Mouse (Mus musculus): ENCODE results near the gene Tdrkh.

The Tdrkh gene

GRCm38 (mm10) chr3:94465632-94466430 lies 52.8 kb downstream of the Tdrkh start:
- DNase-seq, result no peak

DNA sequence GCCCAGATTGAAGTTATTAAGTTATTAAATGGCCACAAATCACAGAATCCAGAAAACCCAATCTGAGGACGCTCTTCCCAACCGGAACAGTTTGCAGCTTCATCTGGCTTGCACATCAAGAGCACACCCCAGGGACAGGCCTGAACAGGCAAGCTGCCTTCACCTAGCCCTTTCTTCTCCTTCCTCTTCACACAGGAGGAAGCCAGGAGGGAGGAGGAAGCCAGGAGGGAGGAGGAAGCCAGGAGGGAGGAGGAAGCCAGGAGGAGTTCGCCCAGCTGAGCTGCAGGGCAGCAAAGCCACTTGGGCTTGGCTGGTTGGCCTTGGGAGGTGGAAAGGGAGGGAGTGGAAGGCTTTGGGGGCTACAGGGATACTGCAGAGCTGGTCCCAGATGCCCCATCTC lies 55.9 kb downstream of the Tdrkh start:
- DNase-seq, result no peak

DNA sequence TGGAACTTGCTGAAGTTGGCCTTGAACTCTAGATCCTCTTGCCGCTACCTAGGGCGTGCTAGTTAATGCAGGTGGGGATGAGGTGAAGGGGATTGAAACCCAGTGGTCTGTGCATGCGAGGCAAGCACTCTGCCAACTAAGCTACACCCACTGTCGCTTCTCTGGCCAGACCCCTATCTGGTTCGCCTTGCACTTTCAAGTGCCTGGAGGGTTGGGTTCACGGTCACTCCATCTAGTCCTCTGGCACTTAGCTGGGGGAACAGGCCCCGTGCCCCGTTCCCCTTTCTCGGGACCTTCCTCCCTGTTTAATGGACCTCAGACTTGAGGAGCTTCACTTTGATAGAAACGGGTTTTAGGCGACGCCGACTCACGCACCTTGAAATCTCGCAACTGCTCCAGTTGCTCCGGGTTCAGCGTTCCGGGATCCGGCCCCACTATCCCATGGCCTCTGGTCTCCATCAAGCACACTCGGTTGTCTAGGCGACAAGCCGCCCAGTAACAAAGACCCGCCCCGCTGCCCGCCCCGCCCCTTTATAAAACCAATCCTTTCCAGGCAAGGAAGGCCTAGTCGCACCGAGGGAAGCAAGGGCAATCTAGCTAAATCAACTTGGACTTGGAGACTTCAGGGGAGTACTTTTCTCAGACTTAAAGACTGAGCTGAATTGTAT lies 59.5 kb downstream of the Tdrkh start:
- no peak for DNase-seq

DNA sequence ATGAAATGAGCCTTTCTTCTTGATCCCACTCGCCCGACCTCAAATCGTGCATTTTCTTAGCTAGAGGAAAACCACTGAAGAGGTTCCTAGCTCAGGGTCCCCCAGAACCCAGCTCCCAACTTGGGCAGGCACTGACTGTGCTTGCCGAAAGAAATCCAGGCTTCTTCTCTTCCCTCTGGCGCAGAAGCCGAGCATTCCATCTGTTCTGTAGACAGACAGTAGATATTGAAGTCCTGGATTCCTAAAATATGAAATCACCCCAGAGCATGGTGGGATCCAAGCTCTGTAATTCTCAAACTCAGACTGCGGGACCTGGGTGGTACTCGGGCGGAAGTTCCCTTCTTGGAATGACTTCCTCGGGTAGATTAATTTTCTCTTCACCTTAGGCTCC lies 60.0 kb downstream of the Tdrkh start:
- no peak for DNase-seq

GRCm38 (mm10) chr3:94473567-94474232 lies 60.6 kb downstream of the Tdrkh start:
- no peak for DNase-seq

- peak; percentile 50 for DNase-seq
Measured at GRCm38 (mm10) chr3:94476301-94477035, 63.4 kb downstream of the Tdrkh start.

GRCm38 (mm10) chr3:94477444-94477843 lies 64.4 kb downstream of the Tdrkh start:
- peak; percentile 47 for DNase-seq

DNA sequence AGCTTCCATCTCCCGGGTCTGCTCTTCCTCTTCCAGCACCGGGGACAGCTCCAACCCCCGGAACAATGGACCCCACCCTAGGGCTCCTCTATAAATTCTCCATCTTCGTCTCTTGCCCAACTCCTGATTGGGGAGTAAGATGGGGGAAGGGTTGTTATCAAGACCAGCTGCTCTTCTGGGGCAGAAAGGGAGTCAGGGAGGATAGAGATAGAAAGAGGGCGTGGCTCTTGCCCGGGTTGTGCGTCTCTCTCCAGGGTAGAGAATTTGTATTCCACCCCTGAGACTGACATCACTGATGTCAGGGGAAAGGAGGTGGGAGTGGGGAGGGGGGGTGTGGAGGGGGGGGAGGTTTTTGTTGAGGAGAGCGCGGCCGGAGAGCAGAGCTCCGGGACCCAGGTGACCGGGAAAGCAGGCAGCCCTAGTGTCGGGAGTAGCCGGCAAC lies 64.9 kb downstream of the Tdrkh start, which contains the start of gene Celf3:
Celf3 (plus strand) TSS at position 315 of the 442 bp plus-strand sequence.
- DNase-seq, result peak; percentile 92

DNA sequence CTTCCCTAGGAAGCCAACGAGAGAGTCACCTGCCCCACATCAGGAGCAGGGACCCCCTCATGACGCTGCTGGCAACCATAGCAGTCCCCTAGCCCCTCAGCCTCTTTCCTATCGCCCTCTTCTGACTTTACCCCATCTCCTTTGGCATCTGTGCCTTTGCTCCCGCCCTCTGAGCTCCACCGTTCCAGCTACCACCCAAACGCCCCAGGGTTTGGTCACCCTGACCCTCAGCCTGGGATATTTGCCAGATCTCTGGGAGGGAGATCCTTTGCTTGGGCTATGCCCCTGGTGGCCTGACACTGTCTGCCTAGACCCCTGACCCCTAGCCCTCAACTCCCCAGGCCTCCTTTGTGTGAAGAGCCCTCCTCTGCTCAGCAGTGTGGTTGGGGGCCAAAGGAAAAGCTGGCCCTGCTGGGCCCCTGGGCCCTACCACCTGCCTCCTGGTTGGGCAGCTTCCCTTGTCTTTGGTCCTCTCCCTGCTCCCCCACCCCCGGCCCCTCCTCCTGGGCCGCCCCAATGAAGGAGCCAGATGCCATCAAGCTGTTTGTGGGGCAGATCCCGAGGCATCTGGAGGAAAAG lies 65.6 kb downstream of the Tdrkh start:
- peak; percentile 78 for DNase-seq

DNA sequence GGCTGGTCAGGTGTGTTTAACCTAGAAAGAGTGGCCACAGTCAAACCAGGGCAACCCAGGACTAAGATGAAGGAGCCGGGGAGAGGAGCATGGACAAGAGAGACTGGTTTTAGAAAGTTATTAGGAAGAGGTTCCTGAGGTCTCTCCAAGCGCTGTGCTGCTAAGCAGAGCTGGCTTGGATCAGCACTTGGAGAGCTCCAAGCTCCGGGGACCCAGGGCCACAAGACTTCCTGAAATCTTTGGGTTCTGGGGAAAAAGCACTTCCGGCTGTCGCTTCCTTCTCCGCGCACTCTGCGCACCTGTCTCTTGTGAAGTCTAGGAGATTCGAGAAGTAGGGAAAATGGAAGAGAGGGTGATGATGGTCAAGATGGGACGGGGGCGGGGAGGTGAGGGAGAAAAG lies 66.5 kb downstream of the Tdrkh start:
- no peak for DNase-seq

GRCm38 (mm10) chr3:94480291-94480884 lies 67.3 kb downstream of the Tdrkh start, which contains the start of gene Riiad1:
TSS of gene Riiad1 (minus strand) at chr3:94480341.
- DNase-seq, result no peak

DNA sequence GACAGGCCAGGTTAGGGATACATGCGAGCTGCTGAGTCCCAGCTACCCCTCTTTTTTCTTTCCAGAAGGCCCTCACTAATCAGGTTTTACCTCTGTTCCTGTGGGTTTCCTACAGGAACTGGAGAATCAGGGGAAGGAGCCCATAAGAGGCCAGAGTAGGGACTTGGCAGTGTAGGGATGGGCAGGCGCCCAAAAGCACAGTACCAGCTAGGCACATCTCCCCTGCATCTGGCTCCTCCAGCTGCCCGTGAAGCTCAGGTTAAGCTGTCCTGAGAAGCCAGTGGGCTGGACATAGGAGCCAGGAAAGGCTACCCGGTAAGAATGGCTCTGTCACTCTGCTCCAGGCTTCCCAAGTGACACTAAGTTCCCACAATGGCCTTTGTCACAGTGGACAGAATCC lies 68.4 kb downstream of the Tdrkh start:
- peak; percentile 19 for DNase-seq

GRCm38 (mm10) chr3:94482764-94483385 lies 69.8 kb downstream of the Tdrkh start:
- peak; percentile 39 for DNase-seq

DNA sequence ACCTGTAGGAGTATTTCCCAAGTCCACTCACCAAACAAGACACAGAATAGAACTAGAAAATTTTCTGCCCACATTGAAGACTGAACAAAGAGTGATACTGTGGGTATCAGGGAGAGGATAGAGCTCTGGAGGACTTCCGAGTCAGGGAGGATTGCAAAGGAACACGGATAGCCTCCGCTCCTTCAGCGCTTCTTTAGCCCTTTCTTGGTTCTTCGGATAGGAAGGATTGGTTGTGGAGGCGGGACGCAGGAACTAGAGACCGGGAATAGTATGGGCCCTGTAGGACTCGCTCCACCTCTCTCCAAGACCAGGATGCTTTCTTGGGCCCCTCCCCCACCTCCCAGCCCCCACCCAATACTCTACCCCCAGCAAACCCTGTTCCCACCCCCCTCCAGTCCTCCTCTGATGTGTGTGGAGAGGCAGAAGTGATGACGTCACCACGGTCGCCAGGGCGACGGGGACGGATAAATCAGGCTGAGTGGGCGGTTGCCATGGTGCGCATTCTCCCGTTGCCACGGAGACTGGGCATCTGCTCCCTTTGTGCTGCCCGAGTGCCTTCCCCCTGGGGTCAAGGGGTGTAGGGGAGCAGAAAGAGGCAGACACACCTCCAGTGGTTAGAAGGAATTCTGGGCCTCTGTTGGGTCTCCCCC lies 70.8 kb downstream of the Tdrkh start:
- peak; percentile 82 for DNase-seq

All from cerebellum, adult 9-11 months (tissue).